Mouse (Mus musculus) 3T3-L1 (cell line): ENCODE results near the gene Gm21992.

ENCODE experiments used
- DNase-seq: peaks from one replicate; pipeline ENCODE4 v3.0.0-alpha.2; 2015; ENCODE audit warnings: low read depth, low spot score

Gene Gm21992

DNA sequence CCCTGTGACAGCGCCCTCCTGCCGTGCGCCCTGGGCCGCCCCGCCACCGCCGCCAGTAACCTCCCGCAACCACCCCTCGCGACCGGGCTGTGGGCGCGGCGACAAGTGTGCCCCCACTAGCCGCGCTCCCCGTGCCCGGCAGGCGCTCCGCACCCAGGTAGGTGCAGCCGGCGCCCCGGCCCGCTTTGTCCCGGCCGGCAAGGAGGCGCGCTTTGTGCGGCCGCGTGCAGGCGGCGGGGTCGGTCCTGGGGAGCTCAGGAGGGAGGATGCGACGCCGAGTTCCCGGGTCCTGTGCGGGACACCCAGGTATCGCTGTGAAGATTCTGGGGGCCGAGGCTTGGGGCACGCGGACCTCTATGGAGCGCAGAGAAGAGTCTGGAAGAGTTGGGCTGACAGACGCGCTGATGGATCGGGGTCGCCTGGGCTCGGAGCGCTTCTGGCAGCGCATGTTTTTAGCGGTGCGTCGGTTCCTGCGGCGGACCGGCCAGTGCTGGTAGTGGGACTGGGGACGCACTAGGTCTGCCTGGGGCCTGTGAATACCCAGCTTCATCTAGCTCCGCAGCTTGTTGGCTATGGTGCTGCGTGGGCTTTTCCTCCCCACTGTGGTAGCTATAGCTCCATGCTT lies 99.1 kb downstream of the Gm21992 start:
- DNase-seq = no peak

DNA sequence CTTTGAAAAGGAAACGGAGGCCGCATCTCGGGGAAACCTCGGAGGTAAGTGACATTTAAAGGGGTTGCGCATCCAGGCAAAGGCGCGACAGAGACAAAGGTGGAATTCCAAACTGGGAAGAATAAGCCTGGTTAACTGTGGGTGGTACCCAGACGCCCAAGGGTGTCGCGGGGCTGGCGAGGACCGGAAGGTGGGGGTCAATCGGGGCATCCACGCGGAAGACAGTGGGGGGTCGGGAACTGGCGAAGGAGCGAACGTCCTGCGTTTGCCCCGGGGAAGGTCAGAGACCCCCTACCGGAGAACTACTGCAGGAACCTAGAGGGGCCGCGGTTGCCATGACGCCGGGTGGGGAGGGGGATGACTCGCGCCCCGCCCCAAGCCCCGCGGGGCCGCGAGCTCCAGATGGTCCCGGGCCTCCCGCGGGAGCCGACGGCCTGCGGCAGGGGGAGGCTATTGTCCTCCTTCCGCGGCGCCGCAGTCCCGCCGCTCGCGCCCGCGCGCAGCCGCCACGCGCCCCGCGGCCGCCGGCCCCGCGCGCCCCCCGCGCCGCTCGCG lies 99.7 kb downstream of the Gm21992 start:
- no peak for DNase-seq

GRCm38 (mm10) chr19:4711098-4711600 lies 100.3 kb downstream of the Gm21992 start, which contains the start of gene Sptbn2:
TSS of gene Sptbn2 (plus strand) at chr19:4711167.
- DNase-seq = no peak

DNA sequence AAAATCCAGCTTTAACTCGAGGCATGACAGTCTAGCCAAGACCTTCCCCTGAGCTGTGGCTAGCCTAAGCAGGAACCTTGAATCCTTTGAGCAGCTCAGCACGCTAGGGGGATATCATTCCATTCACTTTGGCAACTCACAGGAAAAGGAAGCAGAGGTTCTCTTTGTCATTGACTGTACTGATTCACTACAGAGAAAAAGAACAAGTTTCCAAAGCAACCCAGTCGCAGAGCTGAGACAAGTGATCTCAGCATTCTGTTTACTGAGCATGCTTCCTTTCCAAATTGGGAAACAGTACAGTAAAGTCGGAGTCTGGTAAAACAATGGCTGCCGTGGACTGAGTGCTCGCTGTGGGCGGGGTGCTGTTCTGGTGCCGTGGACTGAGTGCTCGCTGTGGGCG lies 102.6 kb downstream of the Gm21992 start:
- no peak for DNase-seq

GRCm38 (mm10) chr19:4701221-4701620 lies 110.2 kb downstream of the Gm21992 start:
- peak; percentile 58 for DNase-seq

- DNase-seq = no peak
Observed at GRCm38 (mm10) chr19:4700656-4701055, 110.8 kb downstream of the Gm21992 start.

GRCm38 (mm10) chr19:4699821-4700220 lies 111.6 kb downstream of the Gm21992 start:
- DNase-seq = no peak

DNA sequence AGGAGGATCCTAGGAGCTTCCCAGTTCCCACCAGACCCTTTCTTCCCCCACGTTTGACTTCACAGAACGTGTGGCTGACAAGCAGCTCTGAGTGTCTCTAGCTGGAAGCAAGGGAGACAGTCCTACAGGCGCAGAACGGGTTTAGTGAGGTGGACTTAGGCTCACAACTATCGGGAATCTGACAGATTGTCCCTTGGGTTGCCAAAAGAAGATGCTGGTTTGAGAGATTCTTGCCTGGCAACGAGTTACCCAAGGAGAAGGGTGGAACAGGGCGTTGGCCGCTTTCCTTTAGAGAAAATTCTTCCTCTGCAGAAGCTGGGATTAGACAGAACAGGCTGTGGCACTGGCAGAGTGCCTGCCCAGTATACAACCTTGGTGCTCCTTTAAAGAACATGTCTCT lies 112.6 kb downstream of the Gm21992 start:
- DNase-seq = peak; percentile 23

GRCm38 (mm10) chr19:4698205-4698677 lies 113.2 kb downstream of the Gm21992 start, which contains the start of gene Gm960:
TSS of gene Gm960 (minus strand) at chr19:4698668.
- no peak for DNase-seq

- no peak for DNase-seq
Observed at GRCm38 (mm10) chr19:4697721-4698120, 113.7 kb downstream of the Gm21992 start.

DNA sequence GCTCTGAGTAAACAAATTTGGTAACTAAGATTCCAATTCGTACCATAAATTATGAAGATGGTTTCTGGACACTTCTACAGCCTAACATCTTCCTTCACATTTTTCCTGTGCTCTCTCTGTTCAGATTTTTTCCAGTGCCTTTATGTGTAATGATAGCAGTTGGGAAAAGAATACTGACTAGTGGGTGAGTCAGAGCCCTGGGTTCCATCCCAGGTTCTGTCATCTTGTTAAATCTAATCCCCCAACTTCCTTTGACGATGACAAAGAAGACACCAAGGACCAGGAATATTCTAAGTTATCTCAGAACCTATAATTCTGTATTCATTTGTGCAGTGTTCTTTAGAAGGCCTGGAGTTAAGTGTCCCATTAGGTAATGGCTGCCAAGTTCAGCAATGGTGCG lies 114.3 kb downstream of the Gm21992 start:
- peak; percentile 84 for DNase-seq

DNA sequence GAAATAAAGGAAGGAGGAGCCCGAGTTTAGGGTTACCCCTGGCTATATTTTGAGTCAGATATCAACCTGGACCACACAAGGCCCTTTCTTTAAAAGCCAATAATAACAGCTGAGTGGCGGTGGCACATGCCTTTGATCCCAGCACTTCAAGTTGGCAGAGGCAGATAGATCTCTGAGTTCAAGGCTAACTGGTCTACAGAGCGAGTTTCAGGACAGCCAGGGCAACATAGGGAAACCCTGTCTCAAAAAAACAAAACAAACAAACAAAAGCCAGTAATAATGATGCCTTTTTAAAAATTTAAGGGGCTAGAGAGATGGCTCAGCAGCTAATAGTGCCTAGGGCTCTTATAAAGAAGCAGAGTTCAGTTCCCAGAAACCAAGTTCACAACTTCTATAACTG lies 117.1 kb downstream of the Gm21992 start:
- DNase-seq = no peak
